Mouse (Mus musculus) erythroblast, embryonic 14.5 days (primary cell): ENCODE results near the gene 4931409K22Rik.

Source experiments
- GATA1 ChIP-seq: IDR thresholded peaks from 2 replicates; pipeline ENCODE4 v1.6.1; 2012; ENCODE audit warnings: low read length, inconsistent platforms, mixed read lengths
- TAL1 ChIP-seq: IDR thresholded peaks from 3 replicates; pipeline ENCODE4 v1.6.1; 2012; ENCODE audit warnings: low read length, inconsistent platforms, mixed read lengths

- no peak for TF ChIP-seq GATA1
- TF ChIP-seq TAL1 = no peak
Measured at GRCm38 (mm10) chr5:24602751-24603343, 46.2 kb upstream of the 4931409K22Rik start.
